Mouse (Mus musculus) limb, embryonic 12.5 days (tissue): ENCODE results near the gene Olfr1535. TPM values are rescaled to one million over a fixed set of nuclear protein-coding genes. Genes with fewer than 3 reads are reported as not detected.

ENCODE experiments used
- ATAC-seq: fragments of 200-750 bp; cut with Nextera tagmentation; 2 replicates; pipeline ENCODE4 v1.8.0; 2017; ENCODE audit warnings: low read depth, moderate TSS enrichment; ENCODE audit not compliant: insufficient number of reproducible peaks, insufficient read depth, low FRiP score, low TSS enrichment
- H3K27ac ChIP-seq: fragments of 300-500 bp; sonication (generic); 2 replicates; pipeline ENCODE4 v1.5.1; 2016; ENCODE audit warnings: mild to moderate bottlenecking, moderate library complexity
- H3K27me3 ChIP-seq: fragments of 300-500 bp; sonication (generic); 2 replicates; pipeline ENCODE4 v1.6.1; 2016; ENCODE audit warnings: mild to moderate bottlenecking, moderate library complexity
- H3K36me3 ChIP-seq: fragments of 300-500 bp; sonication (generic); 2 replicates; pipeline ENCODE4 v1.6.1; 2016; ENCODE audit warnings: mild to moderate bottlenecking, moderate library complexity
- H3K4me1 ChIP-seq: fragments of 300-500 bp; sonication (generic); replicated peaks from 2 replicates; pipeline ENCODE4 v1.6.1; 2016
- H3K4me2 ChIP-seq: fragments of 300-500 bp; sonication (generic); 2 replicates; pipeline ENCODE4 v1.6.1; 2016; ENCODE audit warnings: mild to moderate bottlenecking, moderate library complexity
- H3K4me3 ChIP-seq: fragments of 300-500 bp; sonication (generic); replicated peaks from 2 replicates; pipeline ENCODE4 v1.5.1; 2016; ENCODE audit warnings: mild to moderate bottlenecking
- H3K9ac ChIP-seq: fragments of 300-500 bp; sonication (generic); replicated peaks from 2 replicates; pipeline ENCODE4 v1.6.1; 2016; ENCODE audit warnings: mild to moderate bottlenecking, moderate library complexity
- H3K9me3 ChIP-seq: fragments of 300-500 bp; sonication (generic); 2 replicates; pipeline ENCODE4 v1.6.1; 2016; ENCODE audit warnings: mild to moderate bottlenecking, moderate library complexity
- WGBS: fragments of 180-500 bp; shearing (Covaris S2); methylation state at CpG from one replicate; pipeline ENCODE4 v1.1.7; 2016; 5-methylcytosine and 5-hydroxymethylcytosine counted together
- polyA plus RNA-seq: library from polyadenylated mRNA; unstranded; fragments of >200 nt; fragmentation: Nextera tagmentation; extraction: Ambion mirVana; gene quantifications from 2 replicates; pipeline ENCODE4 v1.2.1, GENCODE M21; 2016

The Olfr1535 gene
- polyA plus RNA-seq: 0.05 TPM in 1 of 2 replicates, not detected in the other

DNA sequence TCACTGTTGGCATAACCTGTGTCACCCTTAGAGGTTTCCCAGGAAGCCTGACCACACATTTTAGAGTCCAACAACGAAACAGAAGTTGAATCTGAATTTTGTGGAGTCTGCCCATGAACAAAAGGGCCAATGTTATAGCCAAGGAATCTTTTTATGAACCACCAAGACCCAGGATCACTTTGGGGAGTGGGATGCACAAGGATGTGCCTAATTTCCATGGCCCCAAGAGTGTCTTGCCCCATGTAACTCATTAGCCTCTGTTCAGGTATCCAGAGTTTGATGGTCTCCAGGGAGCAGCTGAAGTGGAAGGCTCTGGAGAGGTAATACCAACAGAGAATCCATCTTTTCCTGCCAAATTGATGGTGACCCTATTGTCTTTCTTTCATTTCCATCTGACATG lies at the start of gene Olfr1535:
Gene Olfr1535, minus strand, starts transcription at position 101 of the 400 bp plus-strand sequence.
- 68% methylated on average over 1 of the region's 1 CpGs for WGBS
- Histone ChIP-seq H3K4me1 (no peaks in the 10 kb centered on the region), H3K9me3 (no peaks in the 10 kb centered on the region), H3K9ac (no peak within 1 kb of the TSS), H3K36me3 (no peaks in the 10 kb centered on the region), H3K4me3 (no peak within 1 kb of the TSS), H3K27ac (no peak within 1 kb of the TSS), H3K4me2 (no peak within 1 kb of the TSS), H3K27me3 (no peaks in the 10 kb centered on the region)
- ATAC-seq: no peak

GRCm38 (mm10) chr13:21591618-21592017 lies 31.9 kb upstream of the Olfr1535 start:
- Histone ChIP-seq H3K9me3 (peaks cover 5% of the 10 kb centered on the region; the same call in 1 of the 2 replicates), H3K4me2 (no peak overlapping the region), H3K4me3 (no peak overlapping the region), H3K27me3 (no peaks in the 10 kb centered on the region), H3K27ac (no peak overlapping the region), H3K9ac (no peak overlapping the region), H3K4me1 (no peaks in the 10 kb centered on the region), H3K36me3 (no peaks in the 10 kb centered on the region)
- 56% methylated on average over 2 of the region's 2 CpGs for WGBS
- no peak for ATAC-seq

GRCm38 (mm10) chr13:21581659-21582058 lies 22.0 kb upstream of the Olfr1535 start, which contains the start of gene Olfr1364:
Gene Olfr1364, minus strand, starts transcription at chr13:21581759.
- Histone ChIP-seq H3K4me2 (no peak within 1 kb of the TSS), H3K4me1 (no peaks in the 10 kb centered on the region), H3K9ac (no peak within 1 kb of the TSS), H3K4me3 (no peak within 1 kb of the TSS), H3K27ac (no peak within 1 kb of the TSS), H3K9me3 (no peaks in the 10 kb centered on the region), H3K36me3 (no peaks in the 10 kb centered on the region), H3K27me3 (no peaks in the 10 kb centered on the region)
- WGBS: 87% methylated on average over 2 of the region's 2 CpGs
- no peak for ATAC-seq

GRCm38 (mm10) chr13:21550416-21551110 lies 9.1 kb downstream of the Olfr1535 start:
- no peak overlapping the region for H3K9ac ChIP-seq
- H3K4me3 ChIP-seq: no peak overlapping the region
- WGBS: 76% methylated on average over 3 of the region's 3 CpGs
- H3K9me3 ChIP-seq: no peaks in the 10 kb centered on the region
- no peak overlapping the region for H3K27ac ChIP-seq
- ATAC-seq: no peak
- no peak overlapping the region for H3K4me2 ChIP-seq
- H3K27me3 ChIP-seq: no peaks in the 10 kb centered on the region; the same call in 1 of the 2 replicates
- H3K4me1 ChIP-seq: no peaks in the 10 kb centered on the region
- no peaks in the 10 kb centered on the region for H3K36me3 ChIP-seq

- Histone ChIP-seq H3K9ac (no peak overlapping the region), H3K4me1 (no peaks in the 10 kb centered on the region), H3K36me3 (no peaks in the 10 kb centered on the region), H3K27me3 (no peaks in the 10 kb centered on the region; the same call in 1 of the 2 replicates), H3K27ac (no peak overlapping the region), H3K4me2 (no peak overlapping the region), H3K4me3 (no peak overlapping the region), H3K9me3 (no peaks in the 10 kb centered on the region)
- no peak for ATAC-seq
- 93% methylated on average over 3 of the region's 3 CpGs for WGBS
These were observed 10.2 kb downstream of the Olfr1535 start for GRCm38 (mm10) chr13:21549487-21549886.

DNA sequence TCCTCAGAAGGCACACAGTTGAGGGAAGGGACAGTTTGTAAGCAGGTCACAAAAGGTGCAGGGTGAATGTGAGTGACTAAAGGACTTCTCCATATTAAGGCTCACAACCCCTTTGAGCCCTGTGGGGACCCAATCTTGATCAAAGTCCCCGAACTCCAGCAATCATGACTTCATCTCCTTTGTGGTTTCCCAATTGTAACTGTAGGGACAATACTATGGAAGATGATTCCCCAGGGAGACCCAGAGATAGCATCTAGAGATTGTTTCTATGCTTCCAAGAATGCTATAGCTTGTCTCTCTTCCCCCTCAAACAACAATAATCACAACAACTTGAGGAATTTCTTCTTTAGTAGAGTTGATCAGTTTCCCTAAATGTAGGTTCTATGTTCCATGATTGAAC lies 17.0 kb downstream of the Olfr1535 start, which contains the start of gene Olfr1366:
Gene Olfr1366, minus strand, starts transcription at position 101 of the 400 bp plus-strand sequence.
- Histone ChIP-seq H3K27ac (no peak within 1 kb of the TSS), H3K27me3 (no peaks in the 10 kb centered on the region; the same call in 1 of the 2 replicates), H3K36me3 (no peaks in the 10 kb centered on the region), H3K4me3 (no peak within 1 kb of the TSS), H3K4me1 (no peaks in the 10 kb centered on the region), H3K9ac (no peak within 1 kb of the TSS), H3K4me2 (no peak within 1 kb of the TSS), H3K9me3 (no peaks in the 10 kb centered on the region)
- ATAC-seq: no peak
- WGBS: 67% methylated on average over 1 of the region's 1 CpGs

- peak; percentile 99 for ATAC-seq
- WGBS: under 1% methylated on average over 39 of the region's 39 CpGs
These were observed 28.9 kb downstream of the Olfr1535 start, which contains the start of gene Zkscan8 for GRCm38 (mm10) chr13:21530781-21531201. Gene Zkscan8, minus strand, starts transcription at chr13:21531120.

DNA sequence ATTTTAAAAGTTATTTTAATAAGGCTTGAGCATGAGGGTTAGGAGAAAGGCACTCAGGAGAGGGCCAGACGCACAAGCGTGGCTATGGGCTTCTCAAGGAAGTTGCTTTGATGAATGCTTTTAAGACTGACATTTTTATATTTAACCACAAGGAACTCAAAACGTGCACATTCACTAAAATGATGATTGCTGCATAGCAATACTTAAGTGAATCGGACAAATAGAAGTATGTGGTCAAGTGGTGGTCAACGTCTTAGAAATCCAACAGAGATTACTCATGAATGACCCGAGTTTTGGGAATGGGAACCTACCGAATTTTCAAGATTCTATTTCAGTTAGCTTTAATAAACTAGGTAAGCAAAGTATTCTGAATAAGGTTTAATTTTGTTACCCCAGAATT lies 29.6 kb downstream of the Olfr1535 start:
- Histone ChIP-seq H3K4me2 (peak overlapping the region; percentile 61), H3K4me1 (peaks cover 3% of the 10 kb centered on the region; the same call in 1 of the 2 replicates), H3K36me3 (peaks cover 18% of the 10 kb centered on the region), H3K27me3 (no peaks in the 10 kb centered on the region), H3K9ac (no peak overlapping the region), H3K27ac (no peak overlapping the region), H3K9me3 (no peaks in the 10 kb centered on the region), H3K4me3 (peak overlapping the region; percentile 83)
- WGBS: 52% methylated on average over 7 of the region's 7 CpGs
- no peak for ATAC-seq

More at GRCm38 (mm10) chr13:21530781-21531201, 28.9 kb downstream of the Olfr1535 start, which contains the start of gene Zkscan8:
- peak within 1 kb of the TSS; percentile 97 for H3K9ac ChIP-seq
- peak within 1 kb of the TSS; percentile 98 for H3K27ac ChIP-seq
- H3K27me3 ChIP-seq: no peaks in the 10 kb centered on the region
- peaks cover 13% of the 10 kb centered on the region for H3K36me3 ChIP-seq
- H3K4me3 ChIP-seq: peak within 1 kb of the TSS; percentile 83
- peak within 1 kb of the TSS; percentile 61 for H3K4me2 ChIP-seq
- H3K4me1 ChIP-seq: peaks cover 3% of the 10 kb centered on the region; the same call in 1 of the 2 replicates
- no peaks in the 10 kb centered on the region for H3K9me3 ChIP-seq

DNA sequence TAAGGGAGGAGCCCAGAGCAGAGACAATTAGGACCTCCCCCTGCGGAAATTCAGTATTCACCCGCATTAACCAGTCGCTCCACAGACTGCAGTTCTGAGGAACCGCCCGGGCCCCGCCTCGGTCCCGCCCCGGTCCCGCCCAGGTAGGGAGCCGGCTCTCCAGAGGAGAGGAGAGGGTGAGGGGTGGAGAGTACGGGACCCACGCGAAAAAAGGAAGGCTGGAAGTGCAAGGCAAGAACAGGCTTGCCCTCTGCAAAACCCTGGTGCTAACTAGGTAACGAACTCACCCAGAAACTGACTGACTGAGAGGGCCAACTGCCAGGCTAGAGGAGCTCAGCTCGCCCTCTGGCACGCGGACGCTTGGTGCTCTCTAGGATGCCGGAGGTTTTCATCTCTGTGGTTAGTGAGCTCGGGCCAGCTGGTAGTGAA lies 53.5 kb downstream of the Olfr1535 start:
- under 1% methylated on average over 21 of the region's 21 CpGs for WGBS
- Histone ChIP-seq H3K27me3 (no peaks in the 10 kb centered on the region), H3K9ac (peak overlapping the region; percentile 69), H3K4me3 (peak overlapping the region; percentile 56), H3K27ac (peak overlapping the region; percentile 88), H3K36me3 (no peaks in the 10 kb centered on the region), H3K4me2 (peak overlapping the region; percentile 58), H3K4me1 (no peaks in the 10 kb centered on the region), H3K9me3 (no peaks in the 10 kb centered on the region)
- peak; percentile 100 for ATAC-seq
